Mouse (Mus musculus) R1 (cell line): Measurements from ENCODE around the gene Ksr2.
"Not testable (repeated sequence)": the region's sequence is repeated elsewhere in the genome, so short reads cannot be mapped to it uniquely, and the experiment has no call there.

Experiments used
- DNase-seq: peaks from one replicate; pipeline ENCODE4 v3.0.0-alpha.2; 2018; ENCODE audit warnings: low read depth, low spot score

The Ksr2 gene

GRCm38 (mm10) chr5:117413507-117414501 lies at the start of gene Ksr2:
Ksr2 (plus strand) TSS chr5:117414000.
- peak; percentile 88 for DNase-seq

- DNase-seq, result no peak
Observed at GRCm38 (mm10) chr5:117364821-117365220, 49.0 kb upstream of the Ksr2 start.

GRCm38 (mm10) chr5:117365904-117366561 lies 47.8 kb upstream of the Ksr2 start:
- DNase-seq, result no peak

GRCm38 (mm10) chr5:117367206-117367605 lies 46.6 kb upstream of the Ksr2 start:
- DNase-seq, result no peak

- no peak for DNase-seq
Observed at GRCm38 (mm10) chr5:117370592-117370991, 43.2 kb upstream of the Ksr2 start.

GRCm38 (mm10) chr5:117373418-117373817 lies 40.4 kb upstream of the Ksr2 start:
- no peak for DNase-seq

GRCm38 (mm10) chr5:117374372-117375049 lies 39.3 kb upstream of the Ksr2 start:
- DNase-seq, result no peak

- no peak for DNase-seq
Observed at GRCm38 (mm10) chr5:117376331-117376761, 37.5 kb upstream of the Ksr2 start.

- DNase-seq, result not testable (repeated sequence)
Observed at GRCm38 (mm10) chr5:117377731-117378130, 36.1 kb upstream of the Ksr2 start.

GRCm38 (mm10) chr5:117380199-117380598 lies 33.6 kb upstream of the Ksr2 start:
- DNase-seq, result no peak

- DNase-seq, result peak; percentile 86
Observed at GRCm38 (mm10) chr5:117381785-117382184, 32.0 kb upstream of the Ksr2 start.

- no peak for DNase-seq
Observed at GRCm38 (mm10) chr5:117383198-117383597, 30.6 kb upstream of the Ksr2 start.

- peak; percentile 89 for DNase-seq
Observed at GRCm38 (mm10) chr5:117388296-117388751, 25.5 kb upstream of the Ksr2 start.

- DNase-seq, result peak; percentile 98
Observed at GRCm38 (mm10) chr5:117388877-117389276, 24.9 kb upstream of the Ksr2 start, which contains the start of gene Rfc5. Rfc5 (minus strand) TSS chr5:117389047.

GRCm38 (mm10) chr5:117390895-117391294 lies 22.9 kb upstream of the Ksr2 start:
- DNase-seq, result no peak

GRCm38 (mm10) chr5:117395834-117396233 lies 18.0 kb upstream of the Ksr2 start:
- DNase-seq, result no peak

GRCm38 (mm10) chr5:117396596-117397014 lies 17.2 kb upstream of the Ksr2 start:
- peak; percentile 100 for DNase-seq

- peak; percentile 61 for DNase-seq
Observed at GRCm38 (mm10) chr5:117397371-117397770, 16.4 kb upstream of the Ksr2 start.

GRCm38 (mm10) chr5:117398007-117398550 lies 15.7 kb upstream of the Ksr2 start:
- peak; percentile 74 for DNase-seq

- peak; percentile 85 for DNase-seq
Observed at GRCm38 (mm10) chr5:117399281-117399680, 14.5 kb upstream of the Ksr2 start.

GRCm38 (mm10) chr5:117403609-117404008 lies 10.2 kb upstream of the Ksr2 start:
- peak; percentile 96 for DNase-seq
